Mouse (Mus musculus) heart, adult 2 months (tissue): ENCODE results near the gene Hnrnpr.

ENCODE experiments used
- CTCF ChIP-seq: fragments of 200-600 bp; IDR thresholded peaks from 2 replicates; pipeline ENCODE4 v1.8.1; 2022; ENCODE audit warnings: antibody characterized with exemption, mild to moderate bottlenecking, moderate library complexity
- EP300 ChIP-seq: fragments of 200-500 bp; IDR thresholded peaks from 2 replicates; pipeline ENCODE4 v1.6.1; 2011; ENCODE audit warnings: low read depth, low read length, control low read depth; ENCODE audit not compliant: insufficient read depth
- POLR2A ChIP-seq: fragments of 200-500 bp; IDR thresholded peaks from 2 replicates; pipeline ENCODE4 v1.6.1; 2011; ENCODE audit warnings: mild to moderate bottlenecking, low read depth, low read length, control low read depth; ENCODE audit not compliant: insufficient read depth

DNA sequence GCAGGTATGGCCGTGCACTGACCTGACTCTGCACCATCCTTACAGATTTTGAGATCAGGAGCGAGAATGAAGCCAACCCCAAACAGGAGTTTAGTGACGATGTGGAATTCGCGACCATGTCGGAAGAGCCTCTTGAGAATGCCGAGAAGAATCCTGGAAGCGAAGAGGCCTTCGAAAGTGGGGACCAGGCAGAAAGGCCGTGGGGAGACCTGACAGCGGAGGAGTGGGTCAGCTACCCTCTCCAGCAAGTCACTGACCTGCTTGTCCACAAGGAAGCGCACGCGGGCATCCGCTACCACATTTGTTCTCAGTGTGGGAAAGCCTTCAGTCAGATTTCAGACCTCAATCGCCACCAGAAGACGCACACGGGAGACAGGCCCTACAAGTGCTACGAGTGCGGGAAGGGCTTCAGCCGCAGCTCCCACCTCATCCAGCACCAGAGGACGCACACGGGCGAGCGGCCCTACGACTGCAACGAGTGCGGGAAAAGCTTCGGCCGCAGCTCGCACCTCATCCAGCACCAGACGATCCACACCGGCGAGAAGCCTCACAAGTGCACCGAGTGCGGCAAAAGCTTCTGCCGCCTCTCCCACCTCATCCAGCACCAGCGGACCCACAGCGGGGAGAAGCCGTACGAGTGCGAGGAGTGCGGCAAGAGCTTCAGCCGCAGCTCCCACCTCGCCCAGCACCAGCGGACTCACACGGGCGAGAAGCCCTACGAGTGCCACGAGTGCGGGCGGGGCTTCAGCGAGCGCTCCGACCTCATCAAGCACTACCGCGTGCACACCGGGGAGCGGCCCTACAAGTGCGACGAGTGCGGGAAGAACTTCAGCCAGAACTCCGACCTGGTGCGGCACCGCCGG, 20.6 kb upstream of the Hnrnpr start:
- TF ChIP-seq POLR2A (no peak), CTCF (no peak), EP300 (no peak)
